Mouse (Mus musculus) heart, embryonic 11.5 days (tissue): Measurements from ENCODE around the gene Msrb1. TPM values are rescaled to one million over a fixed set of nuclear protein-coding genes. Genes with fewer than 3 reads are reported as not detected.
A peak's percentile ranks its signal among the peaks of the same experiment; 100 is the strongest.

Experiments used
- ATAC-seq: fragments of 200-750 bp; cut with Nextera tagmentation; replicated peaks from 2 replicates; pipeline ENCODE4 v1.8.0; 2017; ENCODE audit warnings: moderate library complexity; ENCODE audit not compliant: insufficient number of reproducible peaks, low FRiP score, low TSS enrichment
- H3K27ac ChIP-seq: fragments of 300-500 bp; sonication (generic); 2 replicates; pipeline ENCODE4 v1.5.1; 2014; ENCODE audit warnings: mild to moderate bottlenecking, low read depth, low read length
- H3K27me3 ChIP-seq: fragments of 300-500 bp; sonication (generic); 2 replicates; pipeline ENCODE4 v1.6.1; 2014; ENCODE audit warnings: mild to moderate bottlenecking, low read length, mixed read lengths; ENCODE audit not compliant: control insufficient read depth, insufficient read depth
- H3K36me3 ChIP-seq: fragments of 300-500 bp; sonication (generic); 2 replicates; pipeline ENCODE4 v1.6.1; 2014; ENCODE audit warnings: mild to moderate bottlenecking, low read length, moderate library complexity, mixed read lengths; ENCODE audit not compliant: control insufficient read depth, insufficient read depth
- H3K4me1 ChIP-seq: fragments of 300-500 bp; sonication (generic); 2 replicates; pipeline ENCODE4 v1.6.1; 2014; ENCODE audit warnings: low read length; ENCODE audit not compliant: control insufficient read depth, insufficient read depth
- H3K4me2 ChIP-seq: fragments of 300-500 bp; sonication (generic); 2 replicates; pipeline ENCODE4 v1.6.1; 2014; ENCODE audit warnings: mild to moderate bottlenecking, moderate library complexity
- H3K4me3 ChIP-seq: fragments of 300-500 bp; sonication (generic); 2 replicates; pipeline ENCODE4 v1.5.1; 2014; ENCODE audit warnings: low read depth, low read length
- H3K9ac ChIP-seq: fragments of 300-500 bp; sonication (generic); 2 replicates; pipeline ENCODE4 v1.6.1; 2014; ENCODE audit warnings: mild to moderate bottlenecking, low read depth, low read length, moderate library complexity
- H3K9me3 ChIP-seq: fragments of 300-500 bp; sonication (generic); replicated peaks from 2 replicates; pipeline ENCODE4 v1.6.1; 2016; ENCODE audit warnings: low read length; ENCODE audit not compliant: control insufficient read depth
- WGBS: fragments of 180-500 bp; shearing (Covaris S2); extraction: QIAGEN DNeasy Blood & Tissue Kit; methylation state at CpG from one replicate; pipeline ENCODE4 v1.1.7; 2014; ENCODE audit not compliant: insufficient replicate concordance; 5-methylcytosine and 5-hydroxymethylcytosine counted together
- polyA plus RNA-seq: library from polyadenylated mRNA; unstranded; fragments of >200 nt; fragmentation: Nextera tagmentation; extraction: Ambion mirVana; gene quantifications from 2 replicates; pipeline ENCODE4 v1.2.1, GENCODE M21; 2014

The Msrb1 gene
- polyA plus RNA-seq, 1 experiment from 2014 or later = 20.9 TPM

DNA sequence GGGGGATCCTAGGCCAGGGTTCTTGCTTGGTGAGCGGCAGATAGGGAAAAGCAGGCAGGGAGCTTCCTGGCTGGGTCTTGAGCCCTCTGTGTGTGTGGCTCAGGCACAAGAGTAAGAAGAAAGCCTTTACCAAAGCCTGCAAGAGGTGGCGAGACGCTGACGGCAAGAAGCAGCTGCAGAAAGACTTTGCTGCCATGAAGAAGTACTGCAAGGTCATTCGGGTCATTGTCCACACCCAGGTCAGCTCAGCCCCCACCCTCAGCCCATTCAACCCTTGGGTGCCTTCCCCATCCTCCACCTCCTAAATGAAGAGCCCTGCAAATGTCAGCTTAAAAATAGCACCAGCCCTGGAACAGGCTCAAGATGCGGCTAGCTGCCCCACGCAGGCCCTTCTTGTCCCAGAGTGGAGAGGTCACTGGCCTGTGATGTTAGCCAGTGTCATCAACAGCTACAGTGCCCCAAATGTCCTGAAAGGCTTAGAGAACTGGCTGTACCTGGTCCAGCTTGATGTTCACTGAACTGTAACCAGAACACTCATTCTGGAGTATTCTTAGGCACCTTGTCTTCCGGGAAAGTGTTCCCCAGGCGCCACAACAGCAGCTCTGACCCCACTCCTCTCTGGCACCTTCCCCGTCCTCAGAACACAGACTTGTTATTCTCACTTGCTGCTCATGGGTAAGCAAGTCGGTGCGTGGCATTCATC lies 4.1 kb upstream of the Msrb1 start:
- Histone ChIP-seq H3K9ac (no peak overlapping the region), H3K4me2 (no peak overlapping the region)

DNA sequence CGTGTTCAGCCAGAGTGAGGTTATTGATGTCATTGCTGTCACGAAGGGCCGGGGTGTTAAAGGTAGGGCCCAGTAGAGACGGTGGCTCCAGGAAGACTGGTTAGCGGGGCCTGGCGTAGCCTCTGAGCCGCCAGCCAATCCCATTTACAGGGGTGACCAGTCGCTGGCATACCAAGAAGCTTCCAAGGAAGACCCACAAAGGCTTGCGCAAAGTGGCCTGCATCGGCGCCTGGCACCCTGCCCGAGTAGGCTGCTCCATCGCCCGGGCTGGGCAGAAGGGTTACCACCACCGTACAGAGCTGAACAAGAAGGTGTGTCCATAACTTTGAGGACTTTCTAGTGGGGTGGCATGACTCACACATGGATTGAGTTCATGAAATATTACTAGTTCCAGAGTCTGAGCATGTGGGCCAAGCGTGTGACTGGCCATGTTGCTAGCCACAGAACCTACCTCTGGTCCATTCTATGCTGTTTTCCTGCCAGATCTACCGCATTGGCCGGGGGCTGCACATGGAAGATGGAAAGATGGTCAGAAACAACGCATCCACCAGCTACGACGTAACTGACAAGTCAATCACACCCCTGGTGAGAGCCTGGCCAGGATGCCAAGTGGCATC lies 2.9 kb upstream of the Msrb1 start:
- WGBS = 88% methylated on average over 21 of the region's 21 CpGs
- H3K27me3 ChIP-seq = no peaks in the 10 kb centered on the region
- H3K4me3 ChIP-seq = no peak overlapping the region
- H3K9ac ChIP-seq = no peak overlapping the region
- ATAC-seq = no peak
- no peak overlapping the region for H3K4me2 ChIP-seq
- peaks cover 14% of the 10 kb centered on the region for H3K4me1 ChIP-seq
- H3K36me3 ChIP-seq = no peaks in the 10 kb centered on the region
- no peak overlapping the region for H3K27ac ChIP-seq
- no peaks in the 10 kb centered on the region for H3K9me3 ChIP-seq

More for the DNA sequence above, 4.1 kb upstream of the Msrb1 start:
- peaks cover 14% of the 10 kb centered on the region for H3K4me1 ChIP-seq
- H3K27me3 ChIP-seq = peaks cover 2% of the 10 kb centered on the region; the same call in 1 of the 2 replicates
- H3K36me3 ChIP-seq = no peaks in the 10 kb centered on the region
- WGBS = 65% methylated on average over 12 of the region's 12 CpGs
- no peak overlapping the region for H3K4me3 ChIP-seq
- H3K27ac ChIP-seq = peak overlapping the region; percentile 47; the same call in 1 of the 2 replicates
- ATAC-seq = no peak
- no peaks in the 10 kb centered on the region for H3K9me3 ChIP-seq

DNA sequence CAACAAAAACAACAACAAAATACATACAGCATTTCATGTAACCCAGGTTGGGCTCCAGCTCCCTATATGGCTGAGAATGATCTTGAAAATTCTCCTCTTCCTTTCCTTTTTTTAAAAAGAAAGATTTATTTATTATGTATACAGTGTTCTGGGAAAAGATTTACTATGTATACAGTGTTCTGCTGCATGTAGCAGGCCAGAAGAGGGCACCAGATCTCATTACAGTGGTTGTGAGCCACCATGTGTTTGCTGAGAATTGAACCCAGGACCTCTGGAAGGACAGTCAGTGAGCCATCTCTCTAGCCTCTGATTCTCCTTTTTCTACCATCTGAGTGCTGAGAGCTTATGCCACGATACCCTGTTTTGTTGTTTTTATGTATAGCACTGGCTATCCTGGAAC lies 1.9 kb upstream of the Msrb1 start:
- H3K27ac ChIP-seq = no peak overlapping the region
- no peak overlapping the region for H3K4me3 ChIP-seq
- no peak for ATAC-seq
- peaks cover 14% of the 10 kb centered on the region for H3K4me1 ChIP-seq
- H3K4me2 ChIP-seq = no peak overlapping the region
- H3K9ac ChIP-seq = no peak overlapping the region
- no peaks in the 10 kb centered on the region for H3K36me3 ChIP-seq
- no peaks in the 10 kb centered on the region for H3K27me3 ChIP-seq
- 68% methylated on average over 1 of the region's 1 CpGs for whole genome bisulfite sequencing
- H3K9me3 ChIP-seq = no peaks in the 10 kb centered on the region

DNA sequence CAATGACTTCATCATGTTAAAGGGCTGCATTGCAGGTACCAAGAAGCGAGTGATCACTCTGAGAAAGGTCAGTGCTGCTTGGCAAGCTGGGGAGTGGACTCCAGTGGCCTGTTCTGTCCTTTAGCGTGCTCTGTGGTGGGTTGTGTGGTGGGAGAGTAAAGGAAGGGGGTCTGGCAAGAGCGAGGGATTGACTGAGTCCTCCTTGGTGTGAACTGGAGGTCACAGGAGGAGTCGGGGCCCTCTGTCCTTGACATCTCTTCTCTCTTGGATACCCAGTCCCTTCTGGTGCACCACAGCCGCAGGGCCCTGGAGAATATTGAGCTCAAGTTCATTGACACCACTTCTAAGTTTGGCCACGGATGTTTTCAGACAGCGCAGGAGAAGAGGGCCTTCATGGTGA lies 996 bp upstream of the Msrb1 start:
- H3K27ac ChIP-seq = no peak overlapping the region
- H3K27me3 ChIP-seq = no peaks in the 10 kb centered on the region
- WGBS = 86% methylated on average over 7 of the region's 7 CpGs
- peaks cover 14% of the 10 kb centered on the region for H3K4me1 ChIP-seq
- H3K9ac ChIP-seq = no peak overlapping the region
- peak overlapping the region; percentile 94 for H3K4me2 ChIP-seq
- no peaks in the 10 kb centered on the region for H3K9me3 ChIP-seq
- H3K4me3 ChIP-seq = no peak overlapping the region
- ATAC-seq = no peak
- H3K36me3 ChIP-seq = no peaks in the 10 kb centered on the region

DNA sequence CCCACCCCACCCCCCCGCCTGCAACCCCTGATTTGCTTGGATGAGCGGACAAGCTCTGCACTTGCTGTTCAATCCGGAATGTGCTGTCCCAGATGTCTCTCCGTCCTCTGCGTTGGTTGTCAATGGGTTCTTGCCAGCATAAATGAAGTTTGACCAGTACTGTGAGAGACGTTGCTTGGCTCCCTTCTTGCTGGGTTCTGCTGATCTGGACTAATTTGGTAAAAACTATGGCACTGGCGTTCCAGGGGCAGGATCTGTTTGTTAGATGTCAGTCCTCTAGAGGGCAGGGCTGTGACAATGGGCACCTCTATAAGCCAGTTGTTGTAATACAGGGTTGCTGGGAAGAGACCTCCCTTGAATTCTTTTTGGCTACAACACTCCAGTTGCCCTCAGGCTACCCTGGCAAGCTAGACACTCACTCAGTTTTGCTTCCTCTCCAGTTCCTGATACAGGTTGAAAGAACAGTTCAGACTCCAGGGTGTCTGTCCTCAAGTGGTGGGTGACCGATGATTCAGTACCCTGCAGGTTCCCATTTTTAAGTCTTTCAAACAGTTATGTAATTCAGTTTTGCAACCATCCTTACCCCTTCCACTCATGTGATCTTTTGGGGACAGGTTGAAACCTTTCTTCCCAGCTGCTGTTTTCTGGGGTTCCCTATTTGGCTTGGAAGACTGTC lies 831 bp downstream of the Msrb1 start:
- Histone ChIP-seq H3K4me3 (peak overlapping the region; percentile 73), H3K4me2 (peak overlapping the region; percentile 94), H3K27me3 (no peaks in the 10 kb centered on the region), H3K9ac (peak overlapping the region; percentile 78), H3K27ac (no peak overlapping the region), H3K36me3 (no peaks in the 10 kb centered on the region), H3K9me3 (no peaks in the 10 kb centered on the region), H3K4me1 (peaks cover 10% of the 10 kb centered on the region)
- no peak for ATAC-seq
- 24% methylated on average over 8 of the region's 8 CpGs for WGBS

DNA sequence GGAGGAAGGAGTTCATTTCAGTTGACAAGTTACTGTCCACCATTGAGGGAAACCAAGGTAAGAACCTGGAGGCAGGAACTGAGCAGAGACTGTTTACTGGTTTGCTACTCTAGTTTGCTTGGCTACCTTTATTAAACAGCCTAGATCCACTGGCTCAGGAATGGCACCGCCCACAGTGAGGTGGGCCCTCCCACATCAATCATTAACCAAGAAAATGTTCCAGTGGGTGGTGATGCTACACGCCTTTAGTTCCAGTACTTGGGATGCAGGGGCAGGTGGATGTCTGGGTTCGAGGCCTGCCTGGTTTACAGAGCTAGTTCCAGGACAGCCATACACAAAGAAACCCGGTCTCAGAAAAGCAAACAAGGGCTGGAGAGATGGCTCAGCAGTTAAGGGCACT lies 1.8 kb downstream of the Msrb1 start:
- H3K4me1 ChIP-seq = peaks cover 8% of the 10 kb centered on the region
- 84% methylated on average over 4 of the region's 4 CpGs for WGBS
- no peak overlapping the region for H3K27ac ChIP-seq
- H3K9me3 ChIP-seq = no peaks in the 10 kb centered on the region
- H3K36me3 ChIP-seq = no peaks in the 10 kb centered on the region
- H3K27me3 ChIP-seq = no peaks in the 10 kb centered on the region
- no peak overlapping the region for H3K4me3 ChIP-seq
- H3K4me2 ChIP-seq = no peak overlapping the region
- H3K9ac ChIP-seq = no peak overlapping the region
- no peak for ATAC-seq

DNA sequence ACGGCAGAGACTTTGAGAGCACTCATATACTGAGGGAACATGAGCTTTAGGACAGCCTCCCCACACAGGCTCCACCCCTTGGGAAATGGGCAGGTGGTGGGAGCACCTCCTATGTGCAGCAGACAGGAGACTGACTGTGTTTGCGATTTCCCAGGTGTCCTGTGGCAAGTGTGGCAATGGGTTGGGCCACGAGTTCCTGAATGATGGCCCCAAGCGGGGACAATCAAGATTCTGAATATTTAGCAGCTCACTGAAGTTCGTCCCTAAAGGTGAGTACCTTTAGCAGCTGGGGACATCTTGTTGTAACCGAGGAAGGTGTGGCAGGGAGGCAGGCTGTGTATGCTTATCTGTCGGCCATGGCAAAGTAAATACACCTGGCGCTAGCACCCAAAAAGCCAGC lies 3.5 kb downstream of the Msrb1 start:
- Histone ChIP-seq H3K4me2 (no peak overlapping the region), H3K9ac (no peak overlapping the region), H3K36me3 (no peaks in the 10 kb centered on the region), H3K4me1 (peaks cover 8% of the 10 kb centered on the region), H3K27ac (no peak overlapping the region), H3K27me3 (no peaks in the 10 kb centered on the region), H3K9me3 (no peaks in the 10 kb centered on the region), H3K4me3 (no peak overlapping the region)
- ATAC-seq = no peak
- WGBS = 78% methylated on average over 8 of the region's 8 CpGs

DNA sequence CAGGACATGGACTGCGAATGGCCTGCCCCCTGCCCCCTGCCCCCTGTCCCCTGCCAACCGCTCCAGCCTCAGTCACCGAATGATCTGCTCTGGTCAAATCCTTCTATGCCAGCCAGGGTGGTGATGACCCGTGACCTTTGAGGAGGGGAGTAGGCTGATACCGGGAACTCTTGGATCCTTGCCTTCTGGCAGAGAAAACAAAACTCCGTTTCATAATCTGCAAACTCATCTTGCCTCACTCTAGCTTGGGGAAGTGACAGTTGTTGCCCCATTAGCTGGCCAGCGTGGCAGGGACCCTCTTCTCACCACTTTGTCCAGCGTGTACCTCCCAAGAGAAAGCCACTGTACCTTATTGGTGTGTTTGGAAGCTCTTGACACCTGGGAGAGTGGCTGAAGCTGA lies 5.9 kb downstream of the Msrb1 start:
- H3K27ac ChIP-seq = no peak overlapping the region
- H3K9ac ChIP-seq = no peak overlapping the region
- no peak overlapping the region for H3K4me2 ChIP-seq
- no peak overlapping the region for H3K4me3 ChIP-seq
- peaks cover under 1% of the 10 kb centered on the region for H3K4me1 ChIP-seq
- 76% methylated on average over 8 of the region's 8 CpGs for WGBS
- ATAC-seq = no peak
- no peaks in the 10 kb centered on the region for H3K9me3 ChIP-seq
- no peaks in the 10 kb centered on the region for H3K36me3 ChIP-seq
- H3K27me3 ChIP-seq = peaks cover 2% of the 10 kb centered on the region; the same call in 1 of the 2 replicates
